Mouse (Mus musculus): ENCODE measurements around the gene Tcstv1. TPM values are rescaled to one million over a fixed set of nuclear protein-coding genes. Genes with fewer than 3 reads are reported as not detected.

The Tcstv1 gene
- polyA plus RNA-seq (2015; fragmentation: Nextera tagmentation; extraction: Ambion mirVana) = not detected in 2 replicates

GRCm38 (mm10) chr13:119894685-119895084 lies at the start of gene Tcstv1:
TSS of gene Tcstv1 (minus strand) at chr13:119894785.

DNA sequence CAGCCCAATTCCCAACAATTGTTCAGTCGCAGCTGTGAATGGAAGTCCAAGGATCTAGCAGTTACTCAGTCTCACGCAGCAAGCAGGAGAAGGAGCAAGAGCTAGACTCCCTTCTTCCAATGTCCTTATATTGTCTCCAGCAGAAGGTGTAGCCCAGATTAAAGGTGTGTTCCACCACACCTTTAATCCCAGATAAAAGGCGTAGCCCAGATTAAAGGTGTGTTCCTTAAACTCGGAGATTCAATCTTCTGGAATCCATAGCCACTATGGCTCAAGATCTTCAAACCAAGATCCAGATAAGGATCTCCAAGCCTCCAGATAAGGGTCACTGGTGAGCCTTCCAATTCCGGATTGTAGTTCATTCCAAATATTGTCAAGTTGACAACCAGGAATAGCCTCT lies 34.6 kb upstream of the Tcstv1 start, which contains the start of gene Gm21761:
Gm21761 (minus strand) TSS at position 101 of the 400 bp plus-strand sequence.

Other genes starting within 250 kb of the Tcstv1 start
- gene Hmgcs1, start 204.4 kb downstream of the Tcstv1 start, polyA plus RNA-seq (2015; fragmentation: Nextera tagmentation; extraction: Ambion mirVana) = 130 and 305 TPM in 2 replicates
- 0.31 and 0.39 TPM in 2 replicates for gene Nim1k, start 138.9 kb downstream of the Tcstv1 start, polyA plus RNA-seq (2015; fragmentation: Nextera tagmentation; extraction: Ambion mirVana)
- gene Zfp131, start 103.9 kb downstream of the Tcstv1 start, polyA plus RNA-seq (2015; fragmentation: Nextera tagmentation; extraction: Ambion mirVana) = 17.9 and 22.7 TPM in 2 replicates
- not detected in 2 replicates for gene AF067063, start 64.6 kb downstream of the Tcstv1 start, polyA plus RNA-seq (2015; fragmentation: Nextera tagmentation; extraction: Ambion mirVana)
- gene D13Ertd608e, start 58.8 kb downstream of the Tcstv1 start, polyA plus RNA-seq (2015; fragmentation: Nextera tagmentation; extraction: Ambion mirVana) = not detected in 2 replicates
- not detected in 2 replicates for gene Gm21761, start 34.5 kb upstream of the Tcstv1 start, polyA plus RNA-seq (2015; fragmentation: Nextera tagmentation; extraction: Ambion mirVana)
- gene B020031M17Rik, start 56.0 kb upstream of the Tcstv1 start, polyA plus RNA-seq (2015; fragmentation: Nextera tagmentation; extraction: Ambion mirVana) = not detected in 2 replicates
- not detected in 2 replicates for gene Gm36079, start 132.2 kb upstream of the Tcstv1 start, polyA plus RNA-seq (2015; fragmentation: Nextera tagmentation; extraction: Ambion mirVana)
- 0.17 and 0.54 TPM in 2 replicates for gene Gm21188, start 157.4 kb upstream of the Tcstv1 start, polyA plus RNA-seq (2015; fragmentation: Nextera tagmentation; extraction: Ambion mirVana)
- not detected in 2 replicates for gene Gm20767, start 245.5 kb upstream of the Tcstv1 start, polyA plus RNA-seq (2015; fragmentation: Nextera tagmentation; extraction: Ambion mirVana)

Data from urinary bladder, postnatal 0 days (tissue).